Mouse (Mus musculus) inflammation-experienced regulatory T-cells, adult 6 months (primary cell): ENCODE results near the gene Trit1. TPM values are rescaled to one million over a fixed set of nuclear protein-coding genes. Genes with fewer than 3 reads are reported as not detected.

Experiments
- polyA plus RNA-seq, 3 experiments: library from polyadenylated mRNA; unstranded; fragments of 100-300 nt; shearing (Covaris generic); gene quantifications; one replicate each; pipeline ENCODE4 v1.2.1; 2017

The Trit1 gene
- polyA plus RNA-seq, 3 experiments from 2014 or later = 10.7 to 20.6 (median 19.9) TPM

Other genes starting within 250 kb of the Trit1 start
- 100 to 1,000 TPM in 2 of 3 experiments, 10 to 100 TPM in 1; 88.2 to 161 (median 123) TPM for gene Ppt1, start 180.4 kb upstream of the Trit1 start, polyA plus RNA-seq
- gene Cap1, start 130.5 kb upstream of the Trit1 start, polyA plus RNA-seq = 100 to 1,000 TPM; 303 to 446 (median 377) TPM
- gene Mfsd2a, start 55.4 kb upstream of the Trit1 start, polyA plus RNA-seq = 1 to 10 TPM in 2 of 3 experiments, under 1 TPM in 1; 0.68 to 1.5 (median 1.3) TPM
- gene Mycl, start 20.9 kb upstream of the Trit1 start, polyA plus RNA-seq = not detected
- not detected for gene Bmp8b, start 88.6 kb downstream of the Trit1 start, polyA plus RNA-seq
- gene Oxct2b, start 99.7 kb downstream of the Trit1 start, polyA plus RNA-seq = not detected
- 100 to 1,000 TPM in 1 of 3 experiments, 10 to 100 TPM in 2; 68.9 to 105 (median 92.0) TPM for gene Ppie, start 123.4 kb downstream of the Trit1 start, polyA plus RNA-seq
- gene Hpcal4, start 166.6 kb downstream of the Trit1 start, polyA plus RNA-seq = not detected
- gene Nt5c1a, start 184.9 kb downstream of the Trit1 start, polyA plus RNA-seq = not detected
- gene Heyl, start 217.0 kb downstream of the Trit1 start, polyA plus RNA-seq = under 1 TPM in 1 of 3 experiments, not detected in 2; 0.10 TPM
- 10 to 100 TPM; 13.5 to 18.7 (median 14.7) TPM for gene Pabpc4, start 245.8 kb downstream of the Trit1 start, polyA plus RNA-seq